Mouse (Mus musculus): Measurements from ENCODE around the gene 1700037H04Rik.
"Not testable (repeated sequence)": the region's sequence is repeated elsewhere in the genome, so short reads cannot be mapped to it uniquely, and the experiment has no call there.

1700037H04Rik gene

DNA sequence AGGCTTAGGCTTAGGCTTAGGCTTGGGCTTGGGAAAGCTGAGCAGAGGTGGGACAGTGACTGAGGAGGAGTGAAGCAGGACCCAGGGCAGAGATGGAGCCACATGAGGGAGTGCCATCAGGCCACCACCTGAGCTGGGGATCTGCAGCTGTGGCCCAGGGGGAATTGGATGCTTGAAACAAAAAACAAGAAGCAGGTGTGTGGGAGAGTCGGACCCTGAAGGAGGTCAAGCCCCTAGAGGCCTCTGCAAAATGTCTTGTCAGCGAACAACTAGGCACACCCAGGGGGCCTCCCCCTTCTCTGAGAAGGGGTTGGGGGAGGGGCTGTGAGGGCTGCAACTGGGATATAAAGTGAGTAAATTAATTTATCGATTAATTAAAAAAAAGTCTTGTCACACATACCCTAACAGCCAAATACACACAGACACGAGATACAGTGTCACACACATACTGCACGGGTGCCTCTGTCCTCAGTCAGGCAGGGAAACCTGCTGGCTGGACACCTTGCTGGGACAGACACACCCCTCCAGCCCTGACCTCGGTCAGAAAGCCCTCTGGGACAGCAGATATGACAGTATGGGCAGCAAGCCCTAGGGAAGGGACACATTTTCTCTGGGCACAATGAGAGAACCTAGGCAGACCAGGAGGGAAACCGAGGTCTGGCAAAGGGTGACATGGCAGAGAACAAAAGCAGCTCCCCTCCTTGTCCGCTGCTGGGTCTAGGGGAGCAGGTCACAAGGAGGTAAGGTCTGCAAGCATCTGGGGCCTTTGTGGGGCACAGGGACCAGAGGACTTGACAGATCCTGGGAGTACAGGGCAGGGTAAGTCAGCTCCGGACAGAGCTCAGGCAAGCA, 33.7 kb downstream of the 1700037H04Rik start:
- no peak for DNase-seq

GRCm38 (mm10) chr2:131125157-131125963, 34.5 kb downstream of the 1700037H04Rik start:
- no peak for DNase-seq

DNA sequence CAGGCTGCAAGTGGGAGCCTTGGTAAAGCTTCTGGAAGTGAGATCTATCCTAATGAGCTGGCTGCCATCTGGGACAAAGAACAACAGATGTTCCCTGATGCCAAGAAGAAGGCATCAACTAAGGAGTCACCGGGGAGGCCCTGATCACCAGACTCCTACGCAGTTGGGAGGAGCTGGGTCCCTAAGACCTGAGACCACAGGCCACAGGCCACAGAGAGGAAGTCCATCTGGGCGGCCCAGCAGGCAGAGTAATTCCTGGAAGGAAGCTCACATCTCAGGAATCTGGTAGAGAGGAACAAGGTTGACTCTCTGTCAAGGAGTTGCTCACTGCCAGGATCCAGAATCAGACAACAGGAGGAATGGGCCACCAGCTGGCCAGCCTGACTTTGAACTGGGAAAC, 35.7 kb downstream of the 1700037H04Rik start:
- no peak for DNase-seq

DNA sequence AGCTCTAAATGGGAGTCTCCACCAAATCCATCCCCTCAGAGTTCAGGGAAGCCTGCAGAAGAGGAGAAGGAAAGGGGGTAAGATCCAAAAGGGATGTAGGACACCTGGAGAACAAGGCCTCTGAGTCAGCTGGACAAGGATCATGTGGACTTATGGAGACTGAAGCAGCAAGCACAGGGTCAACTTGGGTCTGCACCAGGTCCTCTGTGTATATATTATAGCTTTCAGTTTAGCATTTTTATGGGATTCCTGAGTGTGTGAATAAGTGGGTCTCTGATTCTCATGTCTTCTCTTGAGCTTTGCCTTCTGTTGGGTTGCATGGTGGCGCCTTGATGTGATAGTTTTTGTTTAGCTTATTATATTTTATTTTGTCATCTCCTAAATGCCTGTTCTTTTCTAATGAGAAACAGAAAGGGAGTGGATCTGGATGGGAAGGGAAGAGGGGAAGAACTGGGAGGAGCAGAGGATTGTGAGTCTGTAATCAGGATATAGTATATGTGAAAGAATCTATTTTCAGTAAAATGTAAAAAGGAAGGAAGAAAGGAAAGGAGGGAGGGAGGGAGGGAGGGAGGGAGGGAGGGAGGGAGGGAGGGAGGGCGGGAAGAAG, 40.8 kb downstream of the 1700037H04Rik start:
- no peak for DNase-seq

DNA sequence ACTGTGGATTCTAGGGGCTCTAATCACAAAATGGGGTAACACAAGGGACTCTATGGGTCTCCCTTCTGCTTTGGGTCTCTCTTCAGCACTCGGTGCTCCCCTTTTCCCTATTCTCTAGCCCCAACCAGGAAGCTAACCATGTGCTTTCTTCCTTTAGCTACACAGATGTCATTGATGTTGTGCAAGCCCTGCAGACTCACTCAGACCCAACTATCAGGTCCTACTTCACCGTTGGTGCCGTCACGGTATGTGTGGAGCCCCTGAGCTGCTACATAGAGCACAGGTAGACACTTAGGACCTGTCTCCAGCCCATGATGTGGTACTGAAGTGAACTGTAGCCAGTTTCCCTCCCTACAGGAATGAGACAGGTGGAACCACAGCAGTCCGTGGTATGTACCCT, 53.9 kb downstream of the 1700037H04Rik start:
- DNase-seq, result no peak

- not testable (repeated sequence) for DNase-seq
Observed at GRCm38 (mm10) chr2:131105061-131105460, 54.8 kb downstream of the 1700037H04Rik start.

DNA sequence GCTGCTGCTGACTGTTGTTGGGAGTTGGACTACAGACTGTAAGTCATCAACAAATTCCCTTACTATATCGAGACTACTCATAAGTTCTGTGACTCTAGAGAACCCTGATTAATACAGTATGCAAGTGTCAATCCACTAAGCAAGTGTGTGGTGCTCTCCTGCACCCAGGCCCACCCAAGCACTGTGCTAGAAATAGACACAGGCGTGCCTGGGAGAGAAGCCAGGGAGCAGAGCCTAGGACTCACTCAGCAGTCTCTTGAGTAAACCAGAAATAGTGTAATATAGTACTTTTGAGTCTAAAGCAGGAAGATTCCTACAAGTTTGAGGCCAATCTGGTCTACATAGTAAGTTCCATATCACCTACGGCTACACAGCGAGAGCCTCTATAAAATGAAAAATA, 55.9 kb downstream of the 1700037H04Rik start:
- DNase-seq, result no peak

DNA sequence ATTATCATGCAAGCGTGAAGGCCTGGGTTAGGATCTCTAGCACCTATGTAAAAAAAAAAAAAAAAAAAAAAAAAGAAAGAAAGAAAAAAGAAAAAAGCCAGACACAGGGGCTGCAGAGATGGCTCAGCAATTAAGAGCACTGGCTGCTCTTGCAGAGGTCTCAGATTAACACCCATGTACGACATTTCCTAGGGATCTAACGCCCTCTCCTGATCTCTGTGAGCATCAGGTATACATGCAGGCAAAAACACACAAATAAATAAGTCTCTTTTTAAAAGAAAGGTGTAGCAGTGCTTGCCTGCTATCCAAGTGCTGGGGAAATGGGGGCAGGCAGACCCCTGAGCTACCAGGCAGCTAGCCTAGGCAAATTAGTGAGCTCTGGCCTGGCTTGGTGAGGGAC, 58.4 kb downstream of the 1700037H04Rik start:
- DNase-seq, result no peak

- DNase-seq, result no peak
Observed at GRCm38 (mm10) chr2:131097087-131097486, 62.8 kb downstream of the 1700037H04Rik start.

Measured in liver (tissue).